Mouse (Mus musculus): Measurements from ENCODE around the gene Thbd.

Gene Thbd

GRCm38 (mm10) chr2:148407870-148408760 is at the start of gene Thbd:
TSS of gene Thbd (minus strand) at chr2:148408188.
- DNase-seq, result peak; percentile 72

GRCm38 (mm10) chr2:148455341-148455740 is 47.4 kb upstream of the Thbd start:
- DNase-seq, result no peak

- no peak for DNase-seq
Measured at GRCm38 (mm10) chr2:148454014-148454542, 46.1 kb upstream of the Thbd start.

- no peak for DNase-seq
Measured at GRCm38 (mm10) chr2:148453061-148453460, 45.1 kb upstream of the Thbd start.

GRCm38 (mm10) chr2:148451498-148451897 is 43.5 kb upstream of the Thbd start:
- no peak for DNase-seq

GRCm38 (mm10) chr2:148450616-148451015 is 42.6 kb upstream of the Thbd start:
- no peak for DNase-seq

- no peak for DNase-seq
Measured at GRCm38 (mm10) chr2:148449659-148450058, 41.7 kb upstream of the Thbd start.

GRCm38 (mm10) chr2:148446446-148446845 is 38.5 kb upstream of the Thbd start:
- DNase-seq, result no peak

GRCm38 (mm10) chr2:148445616-148446015 is 37.6 kb upstream of the Thbd start:
- DNase-seq, result no peak

- DNase-seq, result no peak
Measured at GRCm38 (mm10) chr2:148444472-148444871, 36.5 kb upstream of the Thbd start.

GRCm38 (mm10) chr2:148443249-148443958 is 35.4 kb upstream of the Thbd start, which contains the start of gene Cd93:
TSS of gene Cd93 (minus strand) at chr2:148443563.
- peak; percentile 59 for DNase-seq

GRCm38 (mm10) chr2:148442710-148443109 is 34.7 kb upstream of the Thbd start:
- DNase-seq, result peak; percentile 15

- peak; percentile 16 for DNase-seq
Measured at GRCm38 (mm10) chr2:148442172-148442571, 34.2 kb upstream of the Thbd start.

- peak; percentile 7 for DNase-seq
Measured at GRCm38 (mm10) chr2:148441421-148441820, 33.4 kb upstream of the Thbd start.

GRCm38 (mm10) chr2:148439691-148440276 is 31.8 kb upstream of the Thbd start:
- DNase-seq, result no peak

GRCm38 (mm10) chr2:148436285-148436684 is 28.3 kb upstream of the Thbd start:
- DNase-seq, result no peak

- DNase-seq, result no peak
Measured at GRCm38 (mm10) chr2:148432346-148432745, 24.4 kb upstream of the Thbd start.

- no peak for DNase-seq
Measured at GRCm38 (mm10) chr2:148430941-148431340, 23.0 kb upstream of the Thbd start.

GRCm38 (mm10) chr2:148429001-148429505 is 21.1 kb upstream of the Thbd start:
- no peak for DNase-seq

- no peak for DNase-seq
Measured at GRCm38 (mm10) chr2:148428523-148428922, 20.5 kb upstream of the Thbd start.

GRCm38 (mm10) chr2:148427553-148427952 is 19.6 kb upstream of the Thbd start:
- DNase-seq, result no peak

GRCm38 (mm10) chr2:148425709-148426382 is 17.9 kb upstream of the Thbd start:
- no peak for DNase-seq
